Mouse (Mus musculus) kidney, embryonic 14.5 days (tissue): Measurements from ENCODE around the gene Tnik. TPM values are rescaled to one million over a fixed set of nuclear protein-coding genes. Genes with fewer than 3 reads are reported as not detected.

Source experiments
- ATAC-seq: fragments of 200-750 bp; cut with Nextera tagmentation; 2 replicates; pipeline ENCODE4 v1.8.0; 2017; ENCODE audit warnings: moderate number of reproducible peaks, mild to moderate bottlenecking, moderate TSS enrichment, moderate library complexity; ENCODE audit not compliant: low FRiP score, low TSS enrichment
- H3K27ac ChIP-seq: fragments of 300-500 bp; sonication (generic); 2 replicates; pipeline ENCODE4 v1.5.1; 2014; ENCODE audit warnings: low read depth, mild to moderate bottlenecking, low read length, moderate library complexity, mixed read lengths
- H3K27me3 ChIP-seq: fragments of 300-500 bp; sonication (generic); 2 replicates; pipeline ENCODE4 v1.6.1; 2014; ENCODE audit warnings: mild to moderate bottlenecking, low read length; ENCODE audit not compliant: control insufficient read depth, insufficient read depth
- H3K36me3 ChIP-seq: fragments of 300-500 bp; sonication (generic); 2 replicates; pipeline ENCODE4 v1.6.1; 2014; ENCODE audit warnings: low read length, mixed read lengths; ENCODE audit not compliant: control insufficient read depth, insufficient read depth
- H3K4me1 ChIP-seq: fragments of 300-500 bp; sonication (generic); 2 replicates; pipeline ENCODE4 v1.6.1; 2014; ENCODE audit warnings: low read length, mixed read lengths; ENCODE audit not compliant: control insufficient read depth, insufficient read depth
- H3K4me2 ChIP-seq: fragments of 300-500 bp; sonication (generic); replicated peaks from 2 replicates; pipeline ENCODE4 v1.6.1; 2014; ENCODE audit warnings: low read depth, mild to moderate bottlenecking, low read length
- H3K4me3 ChIP-seq: fragments of 300-500 bp; sonication (generic); 2 replicates; pipeline ENCODE4 v1.5.1; 2014; ENCODE audit warnings: mild to moderate bottlenecking, low read length
- H3K9ac ChIP-seq: fragments of 300-500 bp; sonication (generic); 2 replicates; pipeline ENCODE4 v1.6.1; 2014; ENCODE audit warnings: low read depth, mild to moderate bottlenecking, low read length, moderate library complexity
- H3K9me3 ChIP-seq: fragments of 300-500 bp; sonication (generic); 2 replicates; pipeline ENCODE4 v1.6.1; 2016; ENCODE audit warnings: low read length; ENCODE audit not compliant: control insufficient read depth
- WGBS: fragments of 180-500 bp; shearing (Covaris S2); extraction: QIAGEN DNeasy Blood & Tissue Kit; methylation state at CpG from one replicate; pipeline ENCODE4 v1.1.7; 2014; 5-methylcytosine and 5-hydroxymethylcytosine counted together
- polyA plus RNA-seq: library from polyadenylated mRNA; unstranded; fragments of >200 nt; fragmentation: Nextera tagmentation; extraction: Ambion mirVana; gene quantifications from 2 replicates; pipeline ENCODE4 v1.2.1, GENCODE M21; 2014

Tnik gene
- 3.2 and 3.9 TPM in 2 replicates for polyA plus RNA-seq

- peak within 1 kb of the TSS; percentile 73 for H3K4me3 ChIP-seq
- ATAC-seq = peak; percentile 90
- H3K27ac ChIP-seq = no peak within 1 kb of the TSS
- peak within 1 kb of the TSS; percentile 58 for H3K9ac ChIP-seq
- no peaks in the 10 kb centered on the region for H3K27me3 ChIP-seq
- no peaks in the 10 kb centered on the region for H3K36me3 ChIP-seq
- WGBS = 0% methylated on average over 58 of the region's 59 CpGs
- H3K9me3 ChIP-seq = no peaks in the 10 kb centered on the region
- peaks cover 6% of the 10 kb centered on the region; the same call in 1 of the 2 replicates for H3K4me1 ChIP-seq
- peak within 1 kb of the TSS; percentile 97 for H3K4me2 ChIP-seq
These were observed at the start of gene Tnik for GRCm38 (mm10) chr3:28263002-28263947. TSS of gene Tnik (plus strand) at chr3:28263214.

GRCm38 (mm10) chr3:28214886-28215311, 48.1 kb upstream of the Tnik start:
- Histone ChIP-seq H3K9ac (no peak overlapping the region), H3K27ac (no peak overlapping the region), H3K4me1 (no peaks in the 10 kb centered on the region), H3K27me3 (no peaks in the 10 kb centered on the region), H3K36me3 (no peaks in the 10 kb centered on the region), H3K4me3 (no peak overlapping the region), H3K4me2 (no peak overlapping the region), H3K9me3 (no peaks in the 10 kb centered on the region)
- no peak for ATAC-seq
- WGBS = 90% methylated on average over 7 of the region's 7 CpGs

GRCm38 (mm10) chr3:28217001-28217400, 46.0 kb upstream of the Tnik start:
- Histone ChIP-seq H3K4me1 (no peaks in the 10 kb centered on the region), H3K9me3 (no peaks in the 10 kb centered on the region), H3K27ac (no peak overlapping the region), H3K4me2 (no peak overlapping the region), H3K36me3 (no peaks in the 10 kb centered on the region), H3K9ac (no peak overlapping the region), H3K27me3 (no peaks in the 10 kb centered on the region), H3K4me3 (no peak overlapping the region)
- no peak for ATAC-seq
- 29% methylated on average over 5 of the region's 5 CpGs for WGBS

- Histone ChIP-seq H3K4me1 (no peaks in the 10 kb centered on the region), H3K27me3 (no peaks in the 10 kb centered on the region), H3K27ac (no peak overlapping the region), H3K36me3 (no peaks in the 10 kb centered on the region), H3K9ac (no peak overlapping the region), H3K9me3 (no peaks in the 10 kb centered on the region), H3K4me2 (no peak overlapping the region), H3K4me3 (no peak overlapping the region)
- ATAC-seq = no peak
- WGBS = 86% methylated on average over 7 of the region's 7 CpGs
These were observed 43.5 kb upstream of the Tnik start for GRCm38 (mm10) chr3:28219533-28219932.

- Histone ChIP-seq H3K36me3 (no peaks in the 10 kb centered on the region), H3K9me3 (no peaks in the 10 kb centered on the region), H3K27me3 (no peaks in the 10 kb centered on the region), H3K4me3 (no peak overlapping the region), H3K9ac (no peak overlapping the region), H3K4me1 (no peaks in the 10 kb centered on the region), H3K4me2 (no peak overlapping the region), H3K27ac (no peak overlapping the region)
- no peak for ATAC-seq
- 91% methylated on average over 3 of the region's 3 CpGs for WGBS
These were observed 43.0 kb upstream of the Tnik start for GRCm38 (mm10) chr3:28219964-28220363.

- Histone ChIP-seq H3K4me3 (no peak overlapping the region), H3K4me1 (no peaks in the 10 kb centered on the region), H3K36me3 (no peaks in the 10 kb centered on the region), H3K9me3 (no peaks in the 10 kb centered on the region), H3K4me2 (no peak overlapping the region), H3K27me3 (no peaks in the 10 kb centered on the region), H3K9ac (no peak overlapping the region), H3K27ac (no peak overlapping the region)
- ATAC-seq = no peak
- 76% methylated on average over 15 of the region's 15 CpGs for WGBS
These were observed 38.3 kb upstream of the Tnik start for GRCm38 (mm10) chr3:28224437-28225356.

- no peak overlapping the region for H3K27ac ChIP-seq
- H3K36me3 ChIP-seq = no peaks in the 10 kb centered on the region
- H3K9me3 ChIP-seq = no peaks in the 10 kb centered on the region
- ATAC-seq = no peak
- no peaks in the 10 kb centered on the region for H3K27me3 ChIP-seq
- H3K4me3 ChIP-seq = no peak overlapping the region
- H3K4me2 ChIP-seq = no peak overlapping the region
- no peak overlapping the region for H3K9ac ChIP-seq
- H3K4me1 ChIP-seq = no peaks in the 10 kb centered on the region
- 83% methylated on average over 9 of the region's 9 CpGs for WGBS
These were observed 37.6 kb upstream of the Tnik start for GRCm38 (mm10) chr3:28225357-28225905.

- no peak overlapping the region for H3K9ac ChIP-seq
- no peak overlapping the region for H3K4me3 ChIP-seq
- H3K36me3 ChIP-seq = no peaks in the 10 kb centered on the region
- no peak overlapping the region for H3K4me2 ChIP-seq
- H3K27ac ChIP-seq = no peak overlapping the region
- ATAC-seq = no peak
- no peaks in the 10 kb centered on the region for H3K9me3 ChIP-seq
- 93% methylated on average over 19 of the region's 19 CpGs for WGBS
- H3K27me3 ChIP-seq = no peaks in the 10 kb centered on the region
- H3K4me1 ChIP-seq = no peaks in the 10 kb centered on the region
These were observed 36.8 kb upstream of the Tnik start for GRCm38 (mm10) chr3:28226181-28226580.
